Mouse (Mus musculus) hindbrain, embryonic 15.5 days (tissue): ENCODE measurements at regions not wholly inside any gene's neighbourhood (a gene's known extent, or its start where the extent isn't known, plus 50 kb on each side); places are given as distances from the start of the nearest gene placed in this dataset.
"Not testable (repeated sequence)": the region's sequence is repeated elsewhere in the genome, so short reads cannot be mapped to it uniquely, and the experiment has no call there.

Experiments
- ATAC-seq: fragments of 200-750 bp; cut with Nextera tagmentation; 2 replicates; pipeline ENCODE4 v1.8.0; 2017; ENCODE audit warnings: low read depth, moderate number of reproducible peaks, moderate TSS enrichment; ENCODE audit not compliant: low FRiP score
- H3K27ac ChIP-seq: fragments of 300-500 bp; sonication (generic); replicated peaks from 2 replicates; pipeline ENCODE4 v1.5.1; 2015; ENCODE audit warnings: mild to moderate bottlenecking, inconsistent platforms
- H3K27me3 ChIP-seq: fragments of 300-500 bp; sonication (generic); 2 replicates; pipeline ENCODE4 v1.6.1; 2015; ENCODE audit warnings: control low read depth, inconsistent platforms
- H3K36me3 ChIP-seq: fragments of 300-500 bp; sonication (generic); 2 replicates; pipeline ENCODE4 v1.6.1; 2015; ENCODE audit warnings: control low read depth, inconsistent platforms
- H3K4me1 ChIP-seq: fragments of 300-500 bp; sonication (generic); replicated peaks from 2 replicates; pipeline ENCODE4 v1.6.1; 2015; ENCODE audit warnings: control low read depth, inconsistent platforms
- H3K4me2 ChIP-seq: fragments of 300-500 bp; sonication (generic); 2 replicates; pipeline ENCODE4 v1.6.1; 2015; ENCODE audit warnings: moderate library complexity, mild to moderate bottlenecking, inconsistent platforms
- H3K4me3 ChIP-seq: fragments of 300-500 bp; sonication (generic); 2 replicates; pipeline ENCODE4 v1.5.1; 2015; ENCODE audit warnings: mild to moderate bottlenecking, inconsistent platforms
- H3K9ac ChIP-seq: fragments of 300-500 bp; sonication (generic); 2 replicates; pipeline ENCODE4 v1.6.1; 2015; ENCODE audit warnings: inconsistent platforms
- H3K9me3 ChIP-seq: fragments of 300-500 bp; sonication (generic); 2 replicates; pipeline ENCODE4 v1.6.1; 2016; ENCODE audit warnings: control low read depth, inconsistent platforms
- WGBS: fragments of 180-500 bp; shearing (Covaris S2); methylation state at CpG from one replicate; pipeline ENCODE4 v1.1.7; 2015; 5-methylcytosine and 5-hydroxymethylcytosine counted together

DNA sequence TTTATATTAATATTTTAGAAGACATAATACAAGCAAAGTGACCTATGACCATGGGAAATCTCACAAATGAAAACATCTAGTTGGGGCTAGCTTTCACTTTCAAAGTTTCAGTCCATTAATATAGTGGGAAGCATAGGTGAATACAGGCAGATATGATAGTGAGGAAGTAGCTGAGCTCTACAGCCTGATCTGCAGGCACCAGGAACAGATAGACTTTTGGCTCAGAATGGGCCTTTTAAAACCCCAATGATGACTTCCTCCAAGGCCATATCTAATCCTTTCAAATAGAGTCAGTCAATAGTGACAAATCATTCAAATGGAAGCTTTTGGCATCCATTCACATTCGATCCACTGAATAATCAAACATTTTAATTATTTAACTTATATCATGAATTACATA, 581.6 kb upstream of the Pcdh17 start:
- Histone ChIP-seq H3K9ac (no peak overlapping the region), H3K4me2 (no peak overlapping the region), H3K27ac (no peak overlapping the region), H3K36me3 (no peaks in the 10 kb centered on the region), H3K27me3 (no peaks in the 10 kb centered on the region), H3K4me3 (no peak overlapping the region), H3K9me3 (no peaks in the 10 kb centered on the region), H3K4me1 (no peaks in the 10 kb centered on the region)
- 82% methylated on average over 1 of the region's 1 CpGs for WGBS
- no peak for ATAC-seq

DNA sequence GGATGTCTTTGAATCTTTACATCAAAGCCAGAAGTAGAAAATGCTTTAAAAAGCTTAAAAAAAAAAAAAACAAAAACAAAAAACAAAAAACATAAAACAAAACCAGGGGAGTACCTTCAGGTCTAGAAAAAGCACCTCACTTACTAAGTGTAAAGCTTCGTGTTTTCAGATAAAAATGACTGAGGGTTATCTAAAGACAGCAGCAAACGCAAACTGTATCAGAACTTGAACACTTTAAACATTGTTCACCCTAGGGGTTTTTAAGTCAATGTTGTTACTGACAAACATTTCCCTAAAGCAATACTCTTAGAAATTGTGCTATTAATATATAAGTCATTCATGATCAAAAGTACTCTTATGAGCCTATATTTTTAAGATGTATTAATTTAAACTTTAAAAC, 580.7 kb upstream of the Pcdh17 start:
- H3K9me3 ChIP-seq, result no peaks in the 10 kb centered on the region
- WGBS, result 86% methylated on average over 2 of the region's 2 CpGs
- no peak overlapping the region for H3K27ac ChIP-seq
- no peaks in the 10 kb centered on the region for H3K27me3 ChIP-seq
- H3K4me3 ChIP-seq, result no peak overlapping the region
- no peak overlapping the region for H3K4me2 ChIP-seq
- ATAC-seq, result no peak
- H3K4me1 ChIP-seq, result no peaks in the 10 kb centered on the region
- H3K9ac ChIP-seq, result no peak overlapping the region
- H3K36me3 ChIP-seq, result no peaks in the 10 kb centered on the region

DNA sequence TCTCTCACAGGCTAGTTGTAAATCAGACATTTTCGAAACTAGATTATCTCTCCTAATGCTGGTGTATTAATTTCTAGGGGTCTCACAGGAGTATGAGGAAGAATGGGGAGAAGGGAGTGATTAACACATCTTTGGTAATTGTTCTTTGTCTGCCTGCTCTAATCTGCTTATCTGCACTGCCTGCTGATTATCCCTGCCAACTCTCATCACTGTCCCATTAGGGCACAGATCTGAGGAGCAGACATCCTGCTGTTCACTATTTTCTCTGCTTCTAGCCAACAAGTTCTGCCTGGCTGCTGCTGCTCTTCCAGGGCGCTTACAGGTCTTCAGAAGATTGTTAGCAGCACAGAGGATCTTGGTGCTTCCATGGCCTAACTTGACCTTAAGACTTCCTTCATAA, 557.0 kb upstream of the Pcdh17 start:
- Histone ChIP-seq H3K4me1 (no peaks in the 10 kb centered on the region), H3K9me3 (no peaks in the 10 kb centered on the region), H3K27ac (no peak overlapping the region), H3K27me3 (no peaks in the 10 kb centered on the region), H3K9ac (no peak overlapping the region), H3K4me2 (no peak overlapping the region), H3K4me3 (no peak overlapping the region), H3K36me3 (no peaks in the 10 kb centered on the region)
- WGBS, result 48% methylated on average over 2 of the region's 2 CpGs
- 0 out of 2 replicates have a peak, but pooled peaks have one; percentile 42 for ATAC-seq

DNA sequence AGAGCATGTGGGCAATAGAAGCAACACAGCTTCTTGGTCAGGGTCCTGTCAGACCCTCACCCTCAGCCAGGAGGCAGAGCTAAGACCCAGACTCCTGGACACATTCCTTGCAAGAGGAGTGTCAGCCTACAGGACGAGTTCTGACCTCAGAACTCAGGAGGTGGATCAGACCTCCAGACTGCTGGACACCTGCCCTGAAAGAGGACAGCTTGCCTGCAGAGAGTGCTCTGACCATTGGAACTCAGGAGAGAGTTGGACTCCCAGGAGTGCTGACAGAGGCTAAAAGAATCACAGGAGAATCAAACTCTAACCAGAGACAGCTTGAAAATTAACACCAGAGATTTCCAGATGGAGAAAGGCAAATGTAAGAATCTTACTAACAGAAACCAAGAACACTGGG, 542.7 kb upstream of the Pcdh17 start:
- not testable (repeated sequence) for H3K27ac ChIP-seq, H3K27me3 ChIP-seq, ATAC-seq, H3K4me2 ChIP-seq, H3K4me1 ChIP-seq, H3K9me3 ChIP-seq, H3K9ac ChIP-seq, H3K4me3 ChIP-seq, H3K36me3 ChIP-seq
- WGBS, result 59% methylated on average over 1 of the region's 1 CpGs

GRCm38 (mm10) chr14:83943101-83943500, 500.3 kb upstream of the Pcdh17 start:
- WGBS, result 89% methylated on average over 3 of the region's 3 CpGs
- Histone ChIP-seq H3K9me3 (no peaks in the 10 kb centered on the region), H3K9ac (no peak overlapping the region), H3K27me3 (no peaks in the 10 kb centered on the region), H3K36me3 (no peaks in the 10 kb centered on the region), H3K4me3 (no peak overlapping the region), H3K4me2 (no peak overlapping the region), H3K4me1 (no peaks in the 10 kb centered on the region), H3K27ac (no peak overlapping the region)
- ATAC-seq, result no peak

DNA sequence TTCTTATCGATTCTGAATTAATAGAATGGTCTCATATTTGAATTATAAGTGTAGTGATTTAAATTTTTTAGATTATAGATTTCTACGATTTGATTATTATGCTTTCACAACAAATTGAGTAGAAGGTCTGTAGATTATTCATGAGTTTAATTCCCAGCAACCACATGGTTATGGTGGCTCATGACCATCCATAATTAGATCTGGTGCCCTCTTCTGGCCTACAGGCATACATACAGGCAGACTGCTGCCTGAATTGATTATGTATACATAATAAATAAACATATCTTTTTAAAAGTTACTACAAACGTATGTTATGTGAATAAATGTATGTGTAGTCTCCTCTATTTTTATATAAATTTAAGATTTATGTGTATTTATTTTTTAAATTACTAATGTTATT, 499.2 kb upstream of the Pcdh17 start:
- H3K4me1 ChIP-seq, result no peaks in the 10 kb centered on the region

GRCm38 (mm10) chr14:83949696-83950095, 493.7 kb upstream of the Pcdh17 start:
- H3K4me3 ChIP-seq, result no peak overlapping the region
- no peak overlapping the region for H3K4me2 ChIP-seq
- H3K36me3 ChIP-seq, result no peaks in the 10 kb centered on the region
- no peaks in the 10 kb centered on the region for H3K9me3 ChIP-seq
- no peaks in the 10 kb centered on the region for H3K27me3 ChIP-seq
- no peaks in the 10 kb centered on the region for H3K4me1 ChIP-seq
- WGBS, result 70% methylated on average over 2 of the region's 2 CpGs
- no peak overlapping the region for H3K9ac ChIP-seq
- no peak for ATAC-seq
- H3K27ac ChIP-seq, result no peak overlapping the region

More for the DNA sequence above, 499.2 kb upstream of the Pcdh17 start:
- Histone ChIP-seq H3K36me3 (no peaks in the 10 kb centered on the region), H3K9ac (no peak overlapping the region), H3K4me3 (no peak overlapping the region), H3K27ac (no peak overlapping the region), H3K4me2 (no peak overlapping the region), H3K27me3 (no peaks in the 10 kb centered on the region), H3K9me3 (no peaks in the 10 kb centered on the region)
- ATAC-seq, result no peak
- 66% methylated on average over 3 of the region's 3 CpGs for WGBS

GRCm38 (mm10) chr14:83959111-83959510, 484.3 kb upstream of the Pcdh17 start:
- no peaks in the 10 kb centered on the region for H3K9me3 ChIP-seq
- ATAC-seq, result no peak; the same call in 1 of the 2 replicates
- H3K36me3 ChIP-seq, result no peaks in the 10 kb centered on the region
- H3K27me3 ChIP-seq, result no peaks in the 10 kb centered on the region
- H3K27ac ChIP-seq, result no peak overlapping the region
- no peak overlapping the region for H3K4me3 ChIP-seq
- no peaks in the 10 kb centered on the region for H3K4me1 ChIP-seq
- no peak overlapping the region for H3K9ac ChIP-seq
- H3K4me2 ChIP-seq, result no peak overlapping the region
- WGBS, result 70% methylated on average over 3 of the region's 3 CpGs

GRCm38 (mm10) chr14:83983566-83983965, 459.8 kb upstream of the Pcdh17 start:
- H3K27ac ChIP-seq, result no peak overlapping the region
- WGBS, result 95% methylated on average over 3 of the region's 3 CpGs
- H3K4me1 ChIP-seq, result no peaks in the 10 kb centered on the region
- ATAC-seq, result no peak
- no peaks in the 10 kb centered on the region for H3K9me3 ChIP-seq
- no peak overlapping the region for H3K4me2 ChIP-seq
- no peaks in the 10 kb centered on the region for H3K36me3 ChIP-seq
- H3K27me3 ChIP-seq, result no peaks in the 10 kb centered on the region
- no peak overlapping the region for H3K4me3 ChIP-seq
- H3K9ac ChIP-seq, result no peak overlapping the region
